Mouse (Mus musculus) lung, embryonic 14.5 days (tissue): ENCODE data around the gene Blm. TPM values are rescaled to one million over a fixed set of nuclear protein-coding genes. Genes with fewer than 3 reads are reported as not detected.

Experiments
- ATAC-seq: fragments of 200-750 bp; cut with Nextera tagmentation; 2 replicates; pipeline ENCODE4 v1.8.0; 2017; ENCODE audit warnings: mild to moderate bottlenecking, moderate TSS enrichment, moderate library complexity; ENCODE audit not compliant: insufficient read depth
- DNase-seq: peaks from one replicate; pipeline ENCODE4 v3.0.0-alpha.2; 2015
- H3K27ac ChIP-seq: fragments of 300-500 bp; sonication (generic); 2 replicates; pipeline ENCODE4 v1.5.1; 2014; ENCODE audit warnings: low read depth, mild to moderate bottlenecking, moderate library complexity
- H3K27me3 ChIP-seq: fragments of 300-500 bp; sonication (generic); 2 replicates; pipeline ENCODE4 v1.6.1; 2014; ENCODE audit warnings: low read length, control low read depth; ENCODE audit not compliant: insufficient read depth
- H3K36me3 ChIP-seq: fragments of 300-500 bp; sonication (generic); 2 replicates; pipeline ENCODE4 v1.6.1; 2014; ENCODE audit warnings: control low read depth; ENCODE audit not compliant: insufficient read depth
- H3K4me1 ChIP-seq: fragments of 300-500 bp; sonication (generic); 2 replicates; pipeline ENCODE4 v1.6.1; 2014; ENCODE audit warnings: antibody characterized with exemption, control low read depth; ENCODE audit not compliant: insufficient read depth
- H3K4me2 ChIP-seq: fragments of 300-500 bp; sonication (generic); 2 replicates; pipeline ENCODE4 v1.6.1; 2014; ENCODE audit warnings: mild to moderate bottlenecking
- H3K4me3 ChIP-seq: fragments of 300-500 bp; sonication (generic); 2 replicates; pipeline ENCODE4 v1.5.1; 2014; ENCODE audit warnings: low read depth, low read length
- H3K9ac ChIP-seq: fragments of 300-500 bp; sonication (generic); 2 replicates; pipeline ENCODE4 v1.6.1; 2014
- H3K9me3 ChIP-seq: fragments of 300-500 bp; sonication (generic); 2 replicates; pipeline ENCODE4 v1.6.1; 2016; ENCODE audit warnings: low read depth, low read length, control low read depth
- CTCF ChIP-seq: IDR thresholded peaks from 2 replicates; pipeline ENCODE4 v1.5.1; 2016; ENCODE audit warnings: antibody characterized with exemption, low read depth
- WGBS: fragments of 180-500 bp; shearing (Covaris S2); extraction: QIAGEN DNeasy Blood & Tissue Kit; methylation state at CpG from one replicate; pipeline ENCODE4 v1.1.7; 2014; 5-methylcytosine and 5-hydroxymethylcytosine counted together
- polyA plus RNA-seq: library from polyadenylated mRNA; unstranded; fragments of >200 nt; fragmentation: Nextera tagmentation; extraction: Ambion mirVana; gene quantifications from 2 replicates; pipeline ENCODE4 v1.2.1, GENCODE M21; 2014

The Blm gene
- polyA plus RNA-seq, 1 experiment from 2014 or later, result 40.8 TPM

DNA sequence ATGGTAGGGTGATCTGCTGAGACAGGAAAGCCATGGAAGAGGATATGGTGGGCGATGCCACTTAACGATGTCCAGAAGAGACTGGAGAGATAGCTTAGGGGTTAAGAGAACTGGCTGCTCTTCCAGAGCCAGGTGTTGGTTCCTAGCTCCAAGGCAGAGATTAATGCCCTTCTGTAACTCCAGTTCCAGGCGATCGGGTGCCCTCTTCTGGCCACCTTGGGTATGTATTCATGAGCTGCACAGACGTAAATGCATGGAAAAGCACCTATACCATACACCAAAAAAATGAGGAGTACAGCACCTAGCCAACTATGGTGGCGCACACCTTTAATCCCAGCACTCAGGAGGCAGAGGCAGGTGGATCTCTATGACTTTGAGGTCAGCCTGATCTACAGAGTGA, 110.2 kb downstream of the Blm start:
- peak; percentile 39; the same call in 1 of the 2 replicates for TF ChIP-seq CTCF
- ATAC-seq (no peak), DNase-seq (no peak)
- Histone ChIP-seq H3K27ac (no peak overlapping the region), H3K4me2 (no peak overlapping the region), H3K9ac (no peak overlapping the region), H3K27me3 (no peaks in the 10 kb centered on the region), H3K4me1 (peaks cover 3% of the 10 kb centered on the region; the same call in 1 of the 2 replicates), H3K9me3 (0 out of 2 replicates have a peak, but pooled peaks cover 4% of the 10 kb centered on the region), H3K36me3 (no peaks in the 10 kb centered on the region), H3K4me3 (no peak overlapping the region)
- 80% methylated on average over 6 of the region's 6 CpGs for WGBS

- DNase-seq, result no peak
These were observed 112.0 kb downstream of the Blm start for GRCm38 (mm10) chr7:80422759-80423480.

GRCm38 (mm10) chr7:80421576-80421975, 113.3 kb downstream of the Blm start:
- no peak for TF ChIP-seq CTCF
- H3K4me3 ChIP-seq, result no peak overlapping the region
- no peaks in the 10 kb centered on the region for H3K27me3 ChIP-seq
- H3K9ac ChIP-seq, result no peak overlapping the region
- ATAC-seq (no peak), DNase-seq (no peak)
- 0 out of 2 replicates have a peak, but pooled peaks cover 4% of the 10 kb centered on the region for H3K9me3 ChIP-seq
- H3K4me2 ChIP-seq, result no peak overlapping the region
- WGBS, result 81% methylated on average over 6 of the region's 6 CpGs
- peaks cover 3% of the 10 kb centered on the region; the same call in 1 of the 2 replicates for H3K4me1 ChIP-seq
- no peak overlapping the region for H3K27ac ChIP-seq
- no peaks in the 10 kb centered on the region for H3K36me3 ChIP-seq

More at GRCm38 (mm10) chr7:80422759-80423480, 112.0 kb downstream of the Blm start:
- Histone ChIP-seq H3K9me3 (0 out of 2 replicates have a peak, but pooled peaks cover 4% of the 10 kb centered on the region), H3K4me1 (peaks cover 3% of the 10 kb centered on the region; the same call in 1 of the 2 replicates), H3K9ac (peak overlapping the region; percentile 32; the same call in 1 of the 2 replicates), H3K27me3 (no peaks in the 10 kb centered on the region), H3K27ac (no peak overlapping the region), H3K36me3 (no peaks in the 10 kb centered on the region), H3K4me3 (no peak overlapping the region; the same call in 1 of the 2 replicates), H3K4me2 (peak overlapping the region; percentile 57)
- TF ChIP-seq CTCF, result no peak
- no peak for ATAC-seq
- WGBS, result 11% methylated on average over 20 of the region's 20 CpGs

GRCm38 (mm10) chr7:80420586-80420985, 114.3 kb downstream of the Blm start:
- DNase-seq (no peak), ATAC-seq (no peak)
- Histone ChIP-seq H3K9me3 (0 out of 2 replicates have a peak, but pooled peaks cover 4% of the 10 kb centered on the region), H3K9ac (no peak overlapping the region), H3K27me3 (no peaks in the 10 kb centered on the region), H3K4me3 (no peak overlapping the region), H3K4me1 (peaks cover 3% of the 10 kb centered on the region; the same call in 1 of the 2 replicates), H3K27ac (no peak overlapping the region), H3K36me3 (no peaks in the 10 kb centered on the region), H3K4me2 (no peak overlapping the region)
- no peak for TF ChIP-seq CTCF
- WGBS, result 82% methylated on average over 4 of the region's 4 CpGs

DNA sequence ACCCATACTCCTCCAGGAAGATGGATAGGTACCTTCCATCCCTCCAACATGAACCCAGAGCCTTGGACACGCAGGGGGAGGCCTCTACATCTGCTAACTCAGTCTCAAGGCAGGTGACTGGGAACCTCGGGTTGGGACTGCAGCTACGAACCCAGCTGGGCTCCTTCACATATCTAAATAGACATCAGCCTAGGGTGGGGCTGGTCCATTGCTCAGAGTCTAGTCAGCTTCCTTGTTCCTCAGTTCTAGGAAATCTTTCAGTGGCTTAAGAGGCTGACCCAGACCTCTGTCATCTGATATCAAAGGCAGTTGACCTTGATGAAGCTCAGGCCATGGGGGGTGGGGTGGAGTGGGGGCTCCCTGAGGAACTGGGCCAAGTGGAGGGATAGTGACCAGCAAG, 115.6 kb downstream of the Blm start:
- H3K9ac ChIP-seq, result no peak overlapping the region
- no peak overlapping the region for H3K4me3 ChIP-seq
- 32% methylated on average over 3 of the region's 3 CpGs for WGBS
- ATAC-seq (no peak), DNase-seq (no peak)
- H3K9me3 ChIP-seq, result no peaks in the 10 kb centered on the region
- no peaks in the 10 kb centered on the region for H3K27me3 ChIP-seq
- no peak overlapping the region for H3K4me2 ChIP-seq
- H3K27ac ChIP-seq, result no peak overlapping the region
- H3K36me3 ChIP-seq, result no peaks in the 10 kb centered on the region
- H3K4me1 ChIP-seq, result peaks cover 3% of the 10 kb centered on the region; the same call in 1 of the 2 replicates
- no peak for TF ChIP-seq CTCF

- peaks cover 1% of the 10 kb centered on the region; the same call in 1 of the 2 replicates for H3K4me1 ChIP-seq
- no peak overlapping the region for H3K9ac ChIP-seq
- H3K4me3 ChIP-seq, result no peak overlapping the region
- ATAC-seq, result no peak
- 76% methylated on average over 3 of the region's 3 CpGs for WGBS
- H3K27me3 ChIP-seq, result no peaks in the 10 kb centered on the region
- H3K36me3 ChIP-seq, result no peaks in the 10 kb centered on the region
- no peak for TF ChIP-seq CTCF
- no peaks in the 10 kb centered on the region for H3K9me3 ChIP-seq
- no peak overlapping the region for H3K4me2 ChIP-seq
- no peak overlapping the region for H3K27ac ChIP-seq
- DNase-seq, result no peak
These were observed 116.9 kb downstream of the Blm start for GRCm38 (mm10) chr7:80418036-80418435.

GRCm38 (mm10) chr7:80417601-80418000, 117.3 kb downstream of the Blm start:
- no peaks in the 10 kb centered on the region for H3K9me3 ChIP-seq
- H3K4me3 ChIP-seq, result no peak overlapping the region
- DNase-seq (no peak), ATAC-seq (no peak)
- no peak for TF ChIP-seq CTCF
- H3K27ac ChIP-seq, result no peak overlapping the region
- no peak overlapping the region for H3K9ac ChIP-seq
- H3K36me3 ChIP-seq, result no peaks in the 10 kb centered on the region
- no peak overlapping the region for H3K4me2 ChIP-seq
- H3K27me3 ChIP-seq, result no peaks in the 10 kb centered on the region
- no peaks in the 10 kb centered on the region for H3K4me1 ChIP-seq
